Mouse (Mus musculus): ENCODE measurements around the gene Sspn.

DNA sequence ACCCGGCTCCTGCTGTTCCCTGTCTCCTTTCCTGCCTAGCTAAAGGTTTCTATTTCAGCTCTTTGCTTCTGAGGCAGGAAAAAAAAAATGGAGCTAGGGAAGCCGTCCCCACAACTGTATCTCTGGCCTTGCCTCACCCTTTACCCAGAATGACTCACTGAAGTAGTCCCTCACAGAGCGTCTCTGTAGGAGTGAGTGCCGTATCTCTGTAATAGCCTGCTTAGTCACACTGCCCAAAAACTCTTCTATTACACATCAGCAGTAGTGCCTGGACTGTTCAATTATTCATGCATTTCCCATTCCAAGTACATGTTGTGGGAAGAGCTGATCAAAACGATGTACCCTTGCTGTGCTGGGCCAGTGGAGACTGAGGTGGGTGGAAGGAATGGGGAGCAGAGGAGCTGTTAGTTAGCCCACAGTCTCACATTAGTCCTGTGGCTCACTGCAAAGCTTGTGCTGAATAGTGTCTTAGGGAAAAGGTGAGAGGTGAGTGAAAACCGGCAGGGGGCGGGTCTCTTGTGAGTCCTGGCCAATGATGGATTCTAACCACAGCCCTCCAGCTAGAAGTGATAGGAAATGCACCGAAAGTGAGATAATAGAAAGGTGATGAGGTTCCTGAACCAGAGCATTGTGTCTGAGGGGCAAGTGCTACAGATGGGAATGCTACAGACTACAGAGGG, 46.5 kb downstream of the Sspn start:
- TF ChIP-seq CTCF (IDR thresholded peaks at IDR 0.05; ENCODE audit: borderline replicate concordance, extremely low read depth, insufficient read depth, insufficient read length) (no peak), POLR2A (IDR thresholded peaks at IDR 0.05; ENCODE audit: borderline replicate concordance, extremely low read depth, insufficient read depth, insufficient read length, poor library complexity, severe bottlenecking) (no peak)
